Mouse (Mus musculus): ENCODE measurements around the gene March2.

GRCm38 (mm10) chr17:33703091-33703490 lies 15.4 kb downstream of the March2 start:
- TF ChIP-seq CTCF (IDR thresholded peaks at IDR 0.05; ENCODE audit: control insufficient read depth, insufficient read depth, low read length) = no peak
- TF ChIP-seq POLR2A (IDR thresholded peaks at IDR 0.05; ENCODE audit: borderline replicate concordance, control insufficient read depth, low read depth, low read length) = no peak

Data from bone marrow, adult 2 months (tissue).